8 mouse cellular contexts compared by ENCODE assay signal in genomic region chr5:93043688-93044583, GRCm38 (mm10). TPM values are rescaled to one million over a fixed set of nuclear protein-coding genes. Genes with fewer than 3 reads are reported as not detected.
DNase-seq lines count a peak whose midpoint lies in the region; ATAC-seq lines count a peak whose summit lies in the region.

No protein-coding gene starts in this region.

- peak overlapping the region; percentile 66 for H3K9ac ChIP-seq in heart, embryonic 16.5 days (ENCODE audit: low read length)
- H3K9ac ChIP-seq in limb, embryonic 12.5 days (replicated peaks) = peak overlapping the region; percentile 53; the same call in 1 of the 2 replicates
- H3K9ac ChIP-seq in neural tube, embryonic 14.5 days (replicated peaks; ENCODE audit: low read depth, low read length) = no peak overlapping the region

- 3% methylated on average over 69 of the region's 69 CpGs for WGBS in heart, embryonic 16.5 days
- 4% methylated on average over 69 of the region's 69 CpGs for WGBS in limb, embryonic 12.5 days
- 5% methylated on average over 60 of the region's 69 CpGs for WGBS in neural tube, embryonic 14.5 days

- H3K4me2 ChIP-seq in heart, embryonic 16.5 days (ENCODE audit: low read depth, low read length) = peak overlapping the region; percentile 98
- peak overlapping the region; percentile 99 for H3K4me2 ChIP-seq in limb, embryonic 12.5 days
- H3K4me2 ChIP-seq in neural tube, embryonic 14.5 days (ENCODE audit: low read depth, low read length) = peak overlapping the region; percentile 97

- H3K27me3 ChIP-seq in heart, embryonic 16.5 days (ENCODE audit: control insufficient read depth, insufficient read depth, low read length) = peaks cover 57% of the 10 kb centered on the region
- H3K27me3 ChIP-seq in limb, embryonic 12.5 days = peaks cover 80% of the 10 kb centered on the region
- peaks cover 49% of the 10 kb centered on the region for H3K27me3 ChIP-seq in neural tube, embryonic 14.5 days (ENCODE audit: control insufficient read depth, insufficient read depth, low read length)

- DNase-seq in heart, adult 11 months = peak; percentile 87
- DNase-seq in heart, adult 9 months (ENCODE audit: low spot score in 2 of 2) = no peak
- peak; percentile 34 for DNase-seq in brain, adult 2 months (ENCODE audit: low read depth, low spot score)
- DNase-seq in layer of hippocampus, adult 8-10 months (ENCODE audit: low spot score in 2 of 2) = no peak
- no peak for DNase-seq in frontal cortex, postnatal 10 days (ENCODE audit: low spot score in 2 of 2)

- peak overlapping the region; percentile 66 for H3K4me3 ChIP-seq in heart, embryonic 16.5 days (ENCODE audit: low read length)
- H3K4me3 ChIP-seq in limb, embryonic 12.5 days (replicated peaks) = peak overlapping the region; percentile 59
- H3K4me3 ChIP-seq in neural tube, embryonic 14.5 days (ENCODE audit: low read depth, low read length) = peak overlapping the region; percentile 47

- peaks cover 12% of the 10 kb centered on the region for H3K4me1 ChIP-seq in heart, embryonic 16.5 days (ENCODE audit: control insufficient read depth, insufficient read depth, low read length)
- peaks cover 23% of the 10 kb centered on the region for H3K4me1 ChIP-seq in limb, embryonic 12.5 days (replicated peaks)
- peaks cover 15% of the 10 kb centered on the region; the same call in 1 of the 2 replicates for H3K4me1 ChIP-seq in neural tube, embryonic 14.5 days (ENCODE audit: control insufficient read depth, insufficient read depth, low read length)

- no peak for ATAC-seq in heart, embryonic 16.5 days (replicated peaks; ENCODE audit: extremely low read depth, insufficient read depth, low FRiP score)
- ATAC-seq in limb, embryonic 12.5 days (ENCODE audit: insufficient number of reproducible peaks, insufficient read depth, low FRiP score, low TSS enrichment, low read depth) = no peak
- ATAC-seq in neural tube, embryonic 14.5 days (ENCODE audit: low read depth) = peak; percentile 45; the same call in 1 of the 2 replicates

- H3K27ac ChIP-seq in heart, embryonic 16.5 days (ENCODE audit: low read length) = no peak overlapping the region
- H3K27ac ChIP-seq in limb, embryonic 12.5 days = no peak overlapping the region
- no peak overlapping the region for H3K27ac ChIP-seq in neural tube, embryonic 14.5 days (ENCODE audit: low read depth, low read length)

- H3K9me3 ChIP-seq in heart, embryonic 16.5 days (replicated peaks; ENCODE audit: control insufficient read depth, low read length) = no peaks in the 10 kb centered on the region
- no peaks in the 10 kb centered on the region for H3K9me3 ChIP-seq in limb, embryonic 12.5 days
- no peaks in the 10 kb centered on the region for H3K9me3 ChIP-seq in neural tube, embryonic 14.5 days (ENCODE audit: control insufficient read depth, low read length)

- no peaks in the 10 kb centered on the region for H3K36me3 ChIP-seq in heart, embryonic 16.5 days (ENCODE audit: control insufficient read depth, insufficient read depth)
- H3K36me3 ChIP-seq in limb, embryonic 12.5 days = no peaks in the 10 kb centered on the region
- no peaks in the 10 kb centered on the region for H3K36me3 ChIP-seq in neural tube, embryonic 14.5 days (ENCODE audit: control insufficient read depth, insufficient read depth, low read length)

RNA-seq across cellular contexts. Expression of gene Sowahb, which starts 0.9 kb away (rescaled TPM):
- 0.12 and 0.20 TPM in 2 replicates for polyA plus RNA-seq in heart, embryonic 16.5 days (2015; fragmentation: Nextera tagmentation; extraction: Ambion mirVana)
- polyA plus RNA-seq in limb, embryonic 12.5 days (2016; fragmentation: Nextera tagmentation; extraction: Ambion mirVana) = 0.64 and 0.73 TPM in 2 replicates
- 0.15 TPM in 1 of 2 replicates, not detected in the other for polyA plus RNA-seq in neural tube, embryonic 14.5 days (2014; fragmentation: Nextera tagmentation; extraction: Ambion mirVana)
- 1 to 10 TPM; 3.0 to 4.3 (median 3.7) TPM for total RNA-seq in layer of hippocampus, adult 8-10 months (2022)

RNA-seq across cellular contexts. Expression of gene Sept11, which starts 49.3 kb away (rescaled TPM):
- 89.7 and 92.8 TPM in 2 replicates for polyA plus RNA-seq in heart, embryonic 16.5 days (2015; fragmentation: Nextera tagmentation; extraction: Ambion mirVana)
- 258 and 277 TPM in 2 replicates for polyA plus RNA-seq in limb, embryonic 12.5 days (2016; fragmentation: Nextera tagmentation; extraction: Ambion mirVana)
- 135 and 167 TPM in 2 replicates for polyA plus RNA-seq in neural tube, embryonic 14.5 days (2014; fragmentation: Nextera tagmentation; extraction: Ambion mirVana)
- total RNA-seq in layer of hippocampus, adult 8-10 months (2022) = 100 to 1,000 TPM; 105 to 119 (median 113) TPM

Comparison
In these comparisons a context has a peak if more than half of its experiments do, and no peak if none do; other contexts are left out.
1. DNase-seq: peak in heart, adult 11 months (single experiment) and brain, adult 2 months (single experiment); none in heart, adult 9 months (0 of 2), layer of hippocampus, adult 8-10 months (0 of 2) and frontal cortex, postnatal 10 days (0 of 2).
2. Peak in every context shown above with its lines, with median percentiles within 50 percentile points of each other: H3K4me2 ChIP-seq and H3K4me3 ChIP-seq.